In the genomic region with DNA sequence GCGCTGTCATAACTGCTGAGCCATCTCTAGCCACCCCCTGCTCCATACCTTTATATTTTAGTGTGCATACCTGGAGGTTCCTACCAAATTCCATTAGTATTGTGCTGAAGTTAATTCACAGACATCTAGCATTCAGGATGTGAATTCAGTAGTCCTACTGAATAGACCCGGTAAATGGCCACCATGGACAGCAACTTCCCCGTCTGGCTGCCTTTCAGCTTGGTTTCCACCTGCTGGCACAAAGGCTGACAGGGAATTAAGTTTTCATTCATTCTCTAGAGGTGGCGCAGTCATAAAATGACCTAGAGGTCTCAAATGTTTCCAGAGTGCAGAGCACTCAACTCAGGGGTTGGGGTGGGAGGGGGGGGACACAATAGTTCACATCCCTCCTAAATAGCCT, we compare ENCODE assay signal across 11 mouse cellular contexts.
DNase-seq lines count a peak whose midpoint lies in the region; ATAC-seq lines count a peak whose summit lies in the region.
"Had no signal": no experiment of that assay in that cellular context is flagged by ENCODE, and none has a peak within 500 bp of the region (broad histone marks: within the 10 kb centered on the region; RNA-seq: fewer than 3 reads in every experiment).

No protein-coding gene starts in this region.

- peaks cover 54% of the 10 kb centered on the region for H3K27me3 ChIP-seq in liver, embryonic 12.5 days (replicated peaks)

- H3K36me3 ChIP-seq in liver, embryonic 12.5 days, result no peaks in the 10 kb centered on the region

- H3K9ac ChIP-seq in liver, embryonic 12.5 days, result no peak overlapping the region

- 20% methylated on average over 4 of the region's 4 CpGs for WGBS in liver, embryonic 12.5 days (ENCODE audit: insufficient replicate concordance)

- DNase-seq in gastrocnemius, postnatal 14 days, result peak; percentile 10
- no peak for DNase-seq in gastrocnemius, adult 18-20 months (ENCODE audit: low spot score)
- DNase-seq in liver, result peak; percentile 8
- peak; percentile 14 for DNase-seq in adipocyte (ENCODE audit: low spot score)
- peak; percentile 27 for DNase-seq in ovary, postnatal 14 days (ENCODE audit: low spot score)
- no peak for DNase-seq in urinary bladder, adult 2 months (ENCODE audit: low spot score)
- DNase-seq in frontal cortex, adult 2 months (ENCODE audit: extremely low spot score in 1 of 2, low spot score in 1 of 2), result no peak
- DNase-seq: cerebellum, adult 9-10 months had no signal

- H3K9me3 ChIP-seq in liver, embryonic 12.5 days (replicated peaks), result no peaks in the 10 kb centered on the region
- H3K9me3 ChIP-seq: megakaryocyte, embryonic 14.5 days had no signal

- H3K27ac ChIP-seq in liver, embryonic 12.5 days, result no peak overlapping the region

- H3K4me3 ChIP-seq in liver, embryonic 12.5 days, result no peak overlapping the region
- H3K4me3 ChIP-seq: megakaryocyte, embryonic 14.5 days had no signal

- intact Hi-C loops in gastrocnemius, postnatal 14 days (cut with DNase I; ENCODE audit: low total_unique reads), result no loop called here

- H3K4me2 ChIP-seq in liver, embryonic 12.5 days, result no peak overlapping the region
- H3K4me2 ChIP-seq: heart, embryonic 11.5 days had no signal

- no peaks in the 10 kb centered on the region for H3K4me1 ChIP-seq in liver, embryonic 12.5 days
- H3K4me1 ChIP-seq: megakaryocyte, embryonic 14.5 days had no signal

- no peak for ATAC-seq in liver, embryonic 12.5 days

Comparison
In these comparisons a context has a peak if more than half of its experiments do, and no peak if none do; other contexts are left out.
1. DNase-seq: peak in gastrocnemius, postnatal 14 days (single experiment), liver (single experiment), adipocyte (single experiment) and ovary, postnatal 14 days (single experiment); none in gastrocnemius, adult 18-20 months (single experiment), urinary bladder, adult 2 months (single experiment) and frontal cortex, adult 2 months (0 of 2).